Mouse (Mus musculus): Measurements from ENCODE around the gene Gdi2.

- no peak for TF ChIP-seq POLR2A (IDR thresholded peaks at IDR 0.05; ENCODE audit: borderline replicate concordance, insufficient read depth, low read length)
- no peak for TF ChIP-seq CTCF (IDR thresholded peaks at IDR 0.05; ENCODE audit: borderline replicate concordance, insufficient read depth, low read depth, low read length)
Measured at GRCm38 (mm10) chr13:3544925-3545324, 7.1 kb downstream of the Gdi2 start.

Data from cerebellum, adult 2 months (tissue).